Mouse (Mus musculus) embryonic fibroblast, embryonic 13.5 days (primary cell): Measurements from ENCODE around the gene Mef2b.

Experiments used
- CTCF ChIP-seq: IDR thresholded peaks from 2 replicates; pipeline ENCODE4 v1.5.1; 2011; ENCODE audit warnings: mild to moderate bottlenecking, control low read depth, low read length, moderate library complexity, borderline replicate concordance; ENCODE audit not compliant: insufficient read depth
- POLR2A ChIP-seq: IDR thresholded peaks from 2 replicates; pipeline ENCODE4 v1.6.1; 2011; ENCODE audit warnings: low read depth, mild to moderate bottlenecking, control low read depth, low read length, moderate library complexity

- no peak for TF ChIP-seq CTCF
- TF ChIP-seq POLR2A, result no peak
Measured at GRCm38 (mm10) chr8:70178231-70178630, 38.7 kb downstream of the Mef2b start.
